Mouse (Mus musculus): Measurements from ENCODE around the gene Irx3. TPM values are rescaled to one million over a fixed set of nuclear protein-coding genes. Genes with fewer than 3 reads are reported as not detected.
A peak's percentile ranks its signal among the peaks of the same experiment; 100 is the strongest.

The Irx3 gene
- polyA plus RNA-seq, 1 experiment from 2014 or later: 25.2 TPM

GRCm38 (mm10) chr8:91780648-91781047 is 21.2 kb downstream of the Irx3 start:
- Histone ChIP-seq H3K4me2 (ENCODE audit: low read length) (no peak overlapping the region), H3K9ac (ENCODE audit: low read depth, low read length) (no peak overlapping the region), H3K27me3 (ENCODE audit: insufficient read depth, low read length) (no peaks in the 10 kb centered on the region), H3K9me3 (replicated peaks; ENCODE audit: low read length) (no peaks in the 10 kb centered on the region), H3K4me1 (replicated peaks; ENCODE audit: insufficient read depth, low read length) (no peaks in the 10 kb centered on the region), H3K36me3 (ENCODE audit: insufficient read depth, low read length) (no peaks in the 10 kb centered on the region), H3K4me3 (replicated peaks; ENCODE audit: low read depth, low read length) (no peak overlapping the region), H3K27ac (no peak overlapping the region)
- no peak for TF ChIP-seq CTCF (IDR thresholded peaks at IDR 0.05; ENCODE audit: low read depth)
- ATAC-seq (replicated peaks; ENCODE audit: low FRiP score, low read depth): no peak
- 67% methylated on average over 3 of the region's 3 CpGs for WGBS
- DNase-seq (ENCODE audit: low spot score): no peak

DNA sequence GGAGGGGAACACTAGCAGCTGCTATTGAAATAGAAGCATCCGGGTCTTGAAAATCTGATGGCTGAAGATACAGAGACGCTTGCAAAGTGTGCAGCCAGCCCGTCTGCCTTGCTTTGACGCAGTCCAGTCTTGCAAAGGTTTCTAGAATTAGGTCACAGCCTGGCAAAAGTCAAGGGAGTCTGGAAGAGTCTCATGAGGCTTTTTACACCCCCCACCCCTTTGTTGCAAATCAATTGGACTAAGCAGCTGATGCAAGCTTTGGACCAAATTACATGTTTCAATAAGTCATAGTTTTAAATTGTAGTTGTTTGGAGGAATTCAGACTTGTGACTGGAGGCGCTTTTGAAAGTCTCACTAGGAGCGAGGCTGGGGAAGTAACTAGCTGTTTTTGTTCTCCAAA is 33.0 kb downstream of the Irx3 start:
- no peaks in the 10 kb centered on the region for H3K9me3 ChIP-seq (replicated peaks; ENCODE audit: low read length)
- no peak overlapping the region for H3K4me2 ChIP-seq (ENCODE audit: low read length)
- ATAC-seq (replicated peaks; ENCODE audit: low FRiP score, low read depth): no peak
- no peaks in the 10 kb centered on the region for H3K4me1 ChIP-seq (replicated peaks; ENCODE audit: insufficient read depth, low read length)
- WGBS: 73% methylated on average over 6 of the region's 6 CpGs
- no peak for TF ChIP-seq CTCF (IDR thresholded peaks at IDR 0.05; ENCODE audit: low read depth)
- no peak overlapping the region for H3K27ac ChIP-seq
- H3K4me3 ChIP-seq (replicated peaks; ENCODE audit: low read depth, low read length): no peak overlapping the region
- no peaks in the 10 kb centered on the region for H3K36me3 ChIP-seq (ENCODE audit: insufficient read depth, low read length)
- DNase-seq (ENCODE audit: low spot score): no peak
- no peaks in the 10 kb centered on the region for H3K27me3 ChIP-seq (ENCODE audit: insufficient read depth, low read length)
- no peak overlapping the region for H3K9ac ChIP-seq (ENCODE audit: low read depth, low read length)

DNA sequence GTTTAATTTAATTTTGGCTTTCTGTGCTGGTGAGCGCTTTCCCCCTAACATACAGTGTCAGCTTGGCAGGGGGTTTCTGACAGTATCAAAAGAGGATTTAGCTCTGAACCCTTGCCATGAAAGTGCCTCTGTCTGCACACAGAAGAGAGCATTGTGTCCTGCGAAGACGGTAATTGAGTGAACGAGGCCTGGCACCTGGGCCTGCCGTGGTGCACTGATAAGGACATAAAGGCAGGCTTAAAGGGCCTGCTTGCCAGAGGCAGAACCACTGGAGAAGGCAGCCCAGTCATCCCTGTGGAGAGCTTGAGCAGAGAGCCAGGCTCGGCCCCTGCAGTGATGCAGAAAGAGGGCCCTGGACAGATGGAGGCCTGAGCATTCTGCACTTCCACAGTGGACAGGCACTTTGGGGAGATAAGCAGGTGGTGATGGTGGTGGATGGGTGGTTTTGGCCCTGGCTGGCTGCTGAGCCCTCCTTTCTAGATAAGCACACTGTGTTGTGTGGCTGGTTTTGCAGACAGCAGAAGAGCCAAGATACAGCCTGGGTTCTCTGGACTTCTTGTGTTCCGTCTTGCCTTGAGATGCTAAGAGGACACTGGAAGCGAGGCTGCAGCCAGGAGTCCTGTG is 36.3 kb downstream of the Irx3 start:
- DNase-seq (ENCODE audit: low spot score): no peak
- Histone ChIP-seq H3K4me3 (replicated peaks; ENCODE audit: low read depth, low read length) (no peak overlapping the region), H3K27me3 (ENCODE audit: insufficient read depth, low read length) (no peaks in the 10 kb centered on the region), H3K9ac (ENCODE audit: low read depth, low read length) (no peak overlapping the region), H3K36me3 (ENCODE audit: insufficient read depth, low read length) (no peaks in the 10 kb centered on the region), H3K27ac (no peak overlapping the region), H3K9me3 (replicated peaks; ENCODE audit: low read length) (no peaks in the 10 kb centered on the region), H3K4me2 (ENCODE audit: low read length) (no peak overlapping the region), H3K4me1 (replicated peaks; ENCODE audit: insufficient read depth, low read length) (no peaks in the 10 kb centered on the region)
- WGBS: 75% methylated on average over 8 of the region's 8 CpGs
- TF ChIP-seq CTCF (IDR thresholded peaks at IDR 0.05; ENCODE audit: low read depth): no peak
- no peak for ATAC-seq (replicated peaks; ENCODE audit: low FRiP score, low read depth)

- no peak overlapping the region for H3K4me3 ChIP-seq (replicated peaks; ENCODE audit: low read depth, low read length)
- H3K9ac ChIP-seq (ENCODE audit: low read depth, low read length): no peak overlapping the region
- 53% methylated on average over 7 of the region's 7 CpGs for WGBS
- H3K36me3 ChIP-seq (ENCODE audit: insufficient read depth, low read length): no peaks in the 10 kb centered on the region
- H3K27me3 ChIP-seq (ENCODE audit: insufficient read depth, low read length): no peaks in the 10 kb centered on the region
- no peak overlapping the region for H3K27ac ChIP-seq
- TF ChIP-seq CTCF (IDR thresholded peaks at IDR 0.05; ENCODE audit: low read depth): no peak
- H3K9me3 ChIP-seq (replicated peaks; ENCODE audit: low read length): no peaks in the 10 kb centered on the region
- peak; percentile 10 for DNase-seq (ENCODE audit: low spot score)
- H3K4me2 ChIP-seq (ENCODE audit: low read length): no peak overlapping the region
- no peaks in the 10 kb centered on the region for H3K4me1 ChIP-seq (replicated peaks; ENCODE audit: insufficient read depth, low read length)
- ATAC-seq (replicated peaks; ENCODE audit: low FRiP score, low read depth): no peak; the same call in 1 of the 2 replicates
Observed at GRCm38 (mm10) chr8:91755566-91755965, 46.3 kb downstream of the Irx3 start.

- DNase-seq (ENCODE audit: low spot score) (peak; percentile 6), ATAC-seq (replicated peaks; ENCODE audit: low FRiP score, low read depth) (no peak; the same call in 1 of the 2 replicates)
- TF ChIP-seq CTCF (IDR thresholded peaks at IDR 0.05; ENCODE audit: low read depth): no peak
- no peak overlapping the region for H3K4me2 ChIP-seq (ENCODE audit: low read length)
- H3K27me3 ChIP-seq (ENCODE audit: insufficient read depth, low read length): no peaks in the 10 kb centered on the region
- H3K4me1 ChIP-seq (replicated peaks; ENCODE audit: insufficient read depth, low read length): no peaks in the 10 kb centered on the region
- no peaks in the 10 kb centered on the region for H3K36me3 ChIP-seq (ENCODE audit: insufficient read depth, low read length)
- H3K27ac ChIP-seq: no peak overlapping the region
- H3K9me3 ChIP-seq (replicated peaks; ENCODE audit: low read length): no peaks in the 10 kb centered on the region
- H3K9ac ChIP-seq (ENCODE audit: low read depth, low read length): no peak overlapping the region
- no peak overlapping the region for H3K4me3 ChIP-seq (replicated peaks; ENCODE audit: low read depth, low read length)
- WGBS: 71% methylated on average over 9 of the region's 9 CpGs
Observed at GRCm38 (mm10) chr8:91755062-91755461, 46.8 kb downstream of the Irx3 start.

- Histone ChIP-seq H3K27ac (no peak overlapping the region), H3K27me3 (ENCODE audit: insufficient read depth, low read length) (no peaks in the 10 kb centered on the region), H3K36me3 (ENCODE audit: insufficient read depth, low read length) (no peaks in the 10 kb centered on the region), H3K9ac (ENCODE audit: low read depth, low read length) (no peak overlapping the region), H3K4me1 (replicated peaks; ENCODE audit: insufficient read depth, low read length) (no peaks in the 10 kb centered on the region; the same call in 1 of the 2 replicates), H3K4me2 (ENCODE audit: low read length) (no peak overlapping the region), H3K9me3 (replicated peaks; ENCODE audit: low read length) (no peaks in the 10 kb centered on the region), H3K4me3 (replicated peaks; ENCODE audit: low read depth, low read length) (no peak overlapping the region)
- TF ChIP-seq CTCF (IDR thresholded peaks at IDR 0.05; ENCODE audit: low read depth): no peak
- WGBS: 62% methylated on average over 7 of the region's 7 CpGs
- DNase-seq (ENCODE audit: low spot score): no peak
- ATAC-seq (replicated peaks; ENCODE audit: low FRiP score, low read depth): no peak
Observed at GRCm38 (mm10) chr8:91750794-91751125, 51.1 kb downstream of the Irx3 start.
